Mouse (Mus musculus) lung, postnatal 0 days (tissue): ENCODE measurements at regions not wholly inside any gene's neighbourhood (a gene's known extent, or its start where the extent isn't known, plus 50 kb on each side); places are given as distances from the start of the nearest gene placed in this dataset.

Experiments
- ATAC-seq: fragments of 200-750 bp; cut with Nextera tagmentation; 2 replicates; pipeline ENCODE4 v1.8.0; 2017; ENCODE audit warnings: moderate library complexity
- DNase-seq: peaks from one replicate; pipeline ENCODE4 v3.0.0-alpha.2; 2016; ENCODE audit warnings: low spot score
- H3K27ac ChIP-seq: fragments of 300-500 bp; sonication (generic); 2 replicates; pipeline ENCODE4 v1.5.1; 2014; ENCODE audit warnings: antibody characterized with exemption, mild to moderate bottlenecking, low read length, mixed read lengths
- H3K27me3 ChIP-seq: fragments of 300-500 bp; sonication (generic); replicated peaks from 2 replicates; pipeline ENCODE4 v1.6.1; 2014; ENCODE audit warnings: low read length, mixed read lengths; ENCODE audit not compliant: insufficient read depth
- H3K36me3 ChIP-seq: fragments of 300-500 bp; sonication (generic); 2 replicates; pipeline ENCODE4 v1.6.1; 2014; ENCODE audit warnings: low read length, mixed read lengths; ENCODE audit not compliant: insufficient read depth
- H3K4me1 ChIP-seq: fragments of 300-500 bp; sonication (generic); 2 replicates; pipeline ENCODE4 v1.6.1; 2014; ENCODE audit warnings: antibody characterized with exemption, low read depth, low read length, mixed read lengths; ENCODE audit not compliant: insufficient read depth
- H3K4me2 ChIP-seq: fragments of 300-500 bp; sonication (generic); replicated peaks from 2 replicates; pipeline ENCODE4 v1.6.1; 2014; ENCODE audit warnings: low read depth, mild to moderate bottlenecking, low read length, moderate library complexity, mixed read lengths
- H3K4me3 ChIP-seq: fragments of 300-500 bp; sonication (generic); 2 replicates; pipeline ENCODE4 v1.5.1; 2014; ENCODE audit warnings: low read depth, low read length
- H3K9ac ChIP-seq: fragments of 300-500 bp; sonication (generic); replicated peaks from 2 replicates; pipeline ENCODE4 v1.6.1; 2014; ENCODE audit warnings: low read depth, mild to moderate bottlenecking
- H3K9me3 ChIP-seq: fragments of 300-500 bp; sonication (generic); 2 replicates; pipeline ENCODE4 v1.6.1; 2016; ENCODE audit warnings: low read length, mixed read lengths
- CTCF ChIP-seq: IDR thresholded peaks from 2 replicates; pipeline ENCODE4 v1.5.1; 2016; ENCODE audit warnings: antibody characterized with exemption, mild to moderate bottlenecking
- EP300 ChIP-seq: IDR thresholded peaks from 2 replicates; pipeline ENCODE4 v1.6.1; 2016; ENCODE audit warnings: antibody characterized with exemption, mild to moderate bottlenecking, control low read depth
- WGBS: fragments of 180-500 bp; shearing (Covaris S2); extraction: QIAGEN DNeasy Blood & Tissue Kit; methylation state at CpG from one replicate; pipeline ENCODE4 v1.1.7; 2014; 5-methylcytosine and 5-hydroxymethylcytosine counted together

DNA sequence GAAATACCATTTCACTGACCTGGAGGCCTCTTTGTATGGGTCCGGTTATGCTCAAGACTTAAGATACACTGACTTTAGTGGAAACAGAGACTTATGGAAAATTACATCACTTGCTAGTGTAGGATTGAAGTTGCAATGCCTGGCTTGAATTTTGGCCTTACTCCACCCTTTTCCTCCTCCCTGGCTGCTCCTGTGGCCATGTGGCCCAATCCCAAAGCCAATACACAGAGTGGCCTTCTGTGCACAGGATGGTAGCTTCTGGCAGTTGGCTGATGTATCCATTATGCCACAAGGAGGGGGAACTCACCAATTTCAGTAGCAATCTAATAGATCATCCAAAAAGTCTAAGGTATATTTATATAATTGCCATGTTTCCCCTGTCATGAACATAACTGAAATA is 292.4 kb downstream of the Osr1 start:
- DNase-seq = no peak
- TF ChIP-seq EP300 (no peak), CTCF (no peak)
- Histone ChIP-seq H3K9me3 (no peaks in the 10 kb centered on the region), H3K27me3 (no peaks in the 10 kb centered on the region), H3K36me3 (no peaks in the 10 kb centered on the region), H3K4me1 (no peaks in the 10 kb centered on the region), H3K27ac (no peak overlapping the region), H3K4me2 (no peak overlapping the region), H3K4me3 (no peak overlapping the region), H3K9ac (no peak overlapping the region)
- 100% methylated on average over 1 of the region's 1 CpGs for WGBS
- ATAC-seq = no peak

DNA sequence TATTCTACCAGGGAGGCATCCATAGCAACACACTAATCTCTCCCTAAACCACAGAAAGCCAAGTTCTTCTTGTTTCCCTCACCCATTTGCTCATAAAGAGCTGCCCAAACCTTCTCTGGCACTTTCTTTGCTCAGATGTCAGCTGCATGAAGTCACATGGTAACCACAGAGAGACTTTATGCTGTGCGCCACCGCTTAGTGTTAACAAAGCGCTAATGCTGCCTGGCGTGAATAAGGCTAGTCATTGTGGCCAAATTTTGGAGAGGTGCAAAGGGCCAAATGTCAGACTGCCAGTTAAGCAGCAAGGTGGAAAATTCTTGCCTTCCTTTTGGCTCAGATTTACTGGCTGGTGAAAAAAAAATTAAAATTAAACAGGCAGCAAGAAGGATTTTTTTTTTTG is 302.3 kb downstream of the Osr1 start:
- ATAC-seq = no peak

DNA sequence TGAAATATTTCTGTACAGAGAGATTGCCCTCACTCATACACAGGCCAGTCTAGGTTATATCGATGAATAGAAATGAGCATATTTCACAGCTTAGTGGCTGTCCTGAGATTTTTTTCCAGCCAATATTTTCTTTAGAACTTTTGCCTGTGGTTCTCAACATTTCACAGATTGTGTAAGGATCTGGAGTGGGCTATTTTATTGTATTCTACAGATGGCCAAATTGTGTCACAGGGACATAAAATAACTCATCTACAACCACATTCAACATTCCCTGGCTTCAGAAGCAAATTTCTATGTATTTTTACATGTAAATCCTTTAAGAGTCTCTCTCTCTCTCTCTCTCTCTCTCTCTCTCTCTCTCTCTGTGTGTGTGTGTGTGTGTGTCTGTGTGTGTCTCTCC is 303.3 kb downstream of the Osr1 start:
- Histone ChIP-seq H3K4me2 (no peak overlapping the region), H3K27me3 (no peaks in the 10 kb centered on the region), H3K9me3 (no peaks in the 10 kb centered on the region), H3K9ac (no peak overlapping the region), H3K36me3 (no peaks in the 10 kb centered on the region), H3K4me1 (no peaks in the 10 kb centered on the region), H3K4me3 (no peak overlapping the region), H3K27ac (no peak overlapping the region)
- ATAC-seq (no peak), DNase-seq (no peak)
- WGBS = 91% methylated on average over 1 of the region's 1 CpGs
- TF ChIP-seq EP300 (no peak), CTCF (no peak)

More for the DNA sequence above, 302.3 kb downstream of the Osr1 start:
- H3K27me3 ChIP-seq = no peaks in the 10 kb centered on the region
- no peak overlapping the region for H3K4me2 ChIP-seq
- TF ChIP-seq CTCF (no peak), EP300 (no peak)
- H3K27ac ChIP-seq = no peak overlapping the region
- H3K4me1 ChIP-seq = no peaks in the 10 kb centered on the region
- H3K9ac ChIP-seq = no peak overlapping the region
- no peak for DNase-seq
- 92% methylated on average over 4 of the region's 4 CpGs for WGBS
- no peaks in the 10 kb centered on the region for H3K9me3 ChIP-seq
- H3K4me3 ChIP-seq = no peak overlapping the region
- H3K36me3 ChIP-seq = no peaks in the 10 kb centered on the region

DNA sequence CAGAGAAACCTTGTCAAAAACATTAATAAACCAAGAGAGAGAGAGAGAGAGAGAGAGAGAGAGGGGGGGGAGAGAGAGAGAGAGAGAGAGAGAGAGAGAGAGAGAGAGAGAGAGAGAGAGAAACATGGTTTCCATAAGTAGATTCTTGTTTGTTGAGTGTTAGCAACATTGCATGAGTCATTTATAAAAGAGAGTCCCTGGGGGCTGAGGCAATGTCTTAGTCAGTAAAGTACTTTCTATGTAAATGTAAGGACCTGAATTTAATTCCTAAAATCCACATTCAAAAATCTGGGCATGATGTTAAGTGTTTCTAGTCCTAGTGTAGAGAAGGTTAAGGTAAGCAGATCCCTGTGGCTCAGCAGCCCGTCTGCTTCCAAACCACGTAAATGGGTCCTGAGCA is 304.9 kb downstream of the Osr1 start:
- Histone ChIP-seq H3K9ac (no peak overlapping the region), H3K36me3 (no peaks in the 10 kb centered on the region), H3K27ac (no peak overlapping the region), H3K27me3 (no peaks in the 10 kb centered on the region), H3K4me1 (no peaks in the 10 kb centered on the region), H3K4me2 (no peak overlapping the region), H3K4me3 (no peak overlapping the region), H3K9me3 (no peaks in the 10 kb centered on the region)
- DNase-seq (no peak), ATAC-seq (no peak)
- 84% methylated on average over 2 of the region's 2 CpGs for WGBS
- TF ChIP-seq CTCF = no peak
- no peak for TF ChIP-seq EP300

DNA sequence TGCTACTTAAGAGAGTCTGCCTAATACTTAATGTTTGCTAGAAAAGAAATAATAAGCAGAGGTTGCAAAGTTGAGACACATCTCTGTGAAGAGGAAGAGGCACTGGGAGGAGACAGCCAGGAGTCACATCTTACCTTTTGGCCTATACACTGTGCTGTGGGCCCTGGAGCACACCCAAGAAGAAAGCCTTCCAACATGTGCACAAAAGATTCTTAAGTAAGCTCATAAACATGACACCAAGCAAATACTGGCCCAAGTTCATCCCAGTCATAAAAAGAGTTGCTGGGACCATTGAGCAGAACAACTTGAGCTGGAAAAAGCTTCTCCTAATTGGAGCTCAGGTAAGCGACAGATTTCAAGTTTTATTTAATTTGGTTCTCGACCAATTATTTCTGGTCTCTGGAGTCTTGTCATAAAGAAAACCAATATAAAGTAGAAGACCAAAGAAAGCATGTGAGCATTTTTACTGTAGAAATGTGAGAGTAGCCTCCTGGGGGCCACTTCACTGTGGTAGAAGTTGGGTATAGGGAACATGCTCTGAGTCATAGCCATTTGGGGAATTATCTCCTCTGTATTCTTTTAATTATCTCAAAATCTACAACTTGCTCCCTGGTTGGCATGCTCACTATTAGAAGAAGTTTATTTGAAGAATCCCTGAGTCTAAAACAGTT is 312.2 kb downstream of the Osr1 start:
- no peak overlapping the region for H3K4me2 ChIP-seq
- WGBS = 92% methylated on average over 2 of the region's 2 CpGs
- no peak overlapping the region for H3K4me3 ChIP-seq
- no peak overlapping the region for H3K9ac ChIP-seq
- no peak for TF ChIP-seq EP300
- no peak for TF ChIP-seq CTCF
- H3K27ac ChIP-seq = no peak overlapping the region
- DNase-seq (no peak), ATAC-seq (no peak)
- no peaks in the 10 kb centered on the region for H3K36me3 ChIP-seq
- no peaks in the 10 kb centered on the region for H3K27me3 ChIP-seq
- no peaks in the 10 kb centered on the region for H3K9me3 ChIP-seq
- no peaks in the 10 kb centered on the region for H3K4me1 ChIP-seq

DNA sequence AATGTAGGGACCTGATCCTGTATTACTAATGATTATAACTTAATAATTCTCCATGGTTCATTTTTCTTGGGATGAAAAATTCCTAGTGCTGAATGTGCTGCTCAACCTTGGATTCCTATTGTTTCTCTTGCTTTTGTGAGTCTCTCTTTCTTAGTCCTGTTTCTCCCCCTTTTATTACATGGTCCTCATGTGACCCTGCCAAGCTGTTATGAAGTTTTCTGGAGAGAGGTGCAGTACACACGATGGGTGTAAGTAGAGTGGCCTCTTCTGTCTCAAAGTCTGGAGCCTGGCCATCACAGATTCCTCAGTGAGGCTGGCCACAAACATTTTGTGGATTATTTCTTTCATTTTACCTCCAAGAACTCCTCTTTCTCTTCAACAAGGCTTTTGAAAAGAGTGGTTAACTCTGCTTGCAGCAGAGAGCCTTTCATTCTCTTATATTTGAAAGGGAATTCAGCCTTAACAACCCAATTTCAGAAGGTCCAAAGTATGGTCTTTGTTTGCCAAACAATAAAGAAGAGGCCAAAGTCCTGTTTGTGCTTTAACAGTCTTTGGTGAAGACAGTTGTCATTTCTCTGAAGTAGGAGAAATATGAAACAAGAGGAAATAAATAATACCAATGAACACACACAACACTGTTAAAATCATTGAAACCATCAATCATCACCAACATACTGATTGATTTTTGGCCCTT is 313.3 kb downstream of the Osr1 start:
- Histone ChIP-seq H3K4me2 (no peak overlapping the region), H3K4me1 (no peaks in the 10 kb centered on the region), H3K4me3 (no peak overlapping the region), H3K27ac (no peak overlapping the region), H3K9ac (no peak overlapping the region), H3K9me3 (no peaks in the 10 kb centered on the region), H3K36me3 (no peaks in the 10 kb centered on the region), H3K27me3 (no peaks in the 10 kb centered on the region)
- TF ChIP-seq CTCF (no peak), EP300 (no peak)
- DNase-seq = no peak
- WGBS = 37% methylated on average over 1 of the region's 1 CpGs
- ATAC-seq = no peak
